Mouse (Mus musculus) cerebellum, adult 9-10 months (tissue): Measurements from ENCODE around the gene Nuak1.

ENCODE experiments used
- DNase-seq: peaks from one replicate; pipeline ENCODE4 v3.0.0; 2022

Gene Nuak1

GRCm38 (mm10) chr10:84444396-84444795 is 4.0 kb upstream of the Nuak1 start:
- peak; percentile 43 for DNase-seq

GRCm38 (mm10) chr10:84441846-84442245 is 1.4 kb upstream of the Nuak1 start:
- peak; percentile 44 for DNase-seq

- DNase-seq, result peak; percentile 58
Measured at GRCm38 (mm10) chr10:84441434-84441785, 1.0 kb upstream of the Nuak1 start.

GRCm38 (mm10) chr10:84440181-84440540 is 236 bp downstream of the Nuak1 start:
- DNase-seq, result no peak

- peak; percentile 63 for DNase-seq
Measured at GRCm38 (mm10) chr10:84439228-84439596, 1.2 kb downstream of the Nuak1 start.

GRCm38 (mm10) chr10:84438466-84439227 is 1.8 kb downstream of the Nuak1 start:
- DNase-seq, result peak; percentile 46

GRCm38 (mm10) chr10:84438049-84438422 is 2.4 kb downstream of the Nuak1 start:
- DNase-seq, result peak; percentile 100

GRCm38 (mm10) chr10:84437166-84438048 is 3.0 kb downstream of the Nuak1 start:
- peak; percentile 88 for DNase-seq

GRCm38 (mm10) chr10:84435930-84436329 is 4.5 kb downstream of the Nuak1 start:
- no peak for DNase-seq

GRCm38 (mm10) chr10:84433193-84433801 is 7.1 kb downstream of the Nuak1 start:
- DNase-seq, result no peak

GRCm38 (mm10) chr10:84424374-84424773 is 16.0 kb downstream of the Nuak1 start:
- DNase-seq, result no peak

- no peak for DNase-seq
Measured at GRCm38 (mm10) chr10:84423903-84424302, 16.5 kb downstream of the Nuak1 start.

- DNase-seq, result peak; percentile 73
Measured at GRCm38 (mm10) chr10:84420589-84420988, 19.8 kb downstream of the Nuak1 start.

GRCm38 (mm10) chr10:84418421-84418820 is 22.0 kb downstream of the Nuak1 start:
- no peak for DNase-seq

GRCm38 (mm10) chr10:84416752-84417151 is 23.6 kb downstream of the Nuak1 start:
- DNase-seq, result peak; percentile 75

- DNase-seq, result no peak
Measured at GRCm38 (mm10) chr10:84414981-84415700, 25.3 kb downstream of the Nuak1 start.

GRCm38 (mm10) chr10:84413310-84413709 is 27.1 kb downstream of the Nuak1 start:
- DNase-seq, result peak; percentile 93

- DNase-seq, result peak; percentile 89
Measured at GRCm38 (mm10) chr10:84412326-84412962, 28.0 kb downstream of the Nuak1 start.

GRCm38 (mm10) chr10:84411122-84412105 is 29.0 kb downstream of the Nuak1 start:
- no peak for DNase-seq

GRCm38 (mm10) chr10:84408965-84409660 is 31.3 kb downstream of the Nuak1 start:
- DNase-seq, result peak; percentile 79
